Mouse (Mus musculus): ENCODE data around the gene Cpxm1.
"Not testable (repeated sequence)": the region's sequence is repeated elsewhere in the genome, so short reads cannot be mapped to it uniquely, and the experiment has no call there.

Cpxm1 gene

DNA sequence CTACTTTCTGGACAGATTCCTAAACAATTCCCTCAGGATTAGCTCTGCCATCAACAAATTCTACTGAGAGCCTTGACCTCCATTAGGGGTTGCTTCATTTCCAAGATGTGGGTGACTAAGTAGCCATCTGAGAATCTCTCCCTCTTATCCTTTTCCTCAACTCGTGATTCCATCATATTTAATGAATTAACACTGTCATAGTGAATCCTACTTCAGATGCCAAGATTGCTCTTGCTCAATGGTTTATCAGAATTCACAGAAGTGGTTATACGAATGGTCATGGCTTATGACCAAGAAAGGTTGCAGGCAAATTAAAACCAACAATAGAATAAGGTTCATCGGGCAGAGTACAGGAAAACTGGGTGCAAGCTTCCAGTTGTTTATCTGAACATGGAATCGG, 4.5 kb upstream of the Cpxm1 start:
- no peak for DNase-seq

DNA sequence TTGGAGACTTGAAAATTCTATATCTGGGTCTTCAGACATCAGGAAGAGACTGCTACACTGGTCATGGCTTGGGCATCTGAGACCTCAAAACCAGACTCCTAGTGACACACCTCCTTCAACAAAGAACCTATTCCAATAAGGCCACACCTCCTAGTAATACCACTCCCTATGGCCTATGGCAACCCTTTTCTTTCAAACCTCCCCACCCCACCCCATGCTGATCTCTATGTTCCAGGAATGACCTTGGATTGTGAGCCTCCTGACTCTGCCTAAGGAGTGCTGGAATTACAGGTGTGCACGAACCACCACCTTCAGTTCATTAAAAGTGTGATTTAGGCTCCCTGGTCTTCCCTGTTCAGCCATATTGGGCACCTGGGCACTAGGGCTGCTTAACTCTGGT, 2.7 kb upstream of the Cpxm1 start:
- no peak for DNase-seq

DNA sequence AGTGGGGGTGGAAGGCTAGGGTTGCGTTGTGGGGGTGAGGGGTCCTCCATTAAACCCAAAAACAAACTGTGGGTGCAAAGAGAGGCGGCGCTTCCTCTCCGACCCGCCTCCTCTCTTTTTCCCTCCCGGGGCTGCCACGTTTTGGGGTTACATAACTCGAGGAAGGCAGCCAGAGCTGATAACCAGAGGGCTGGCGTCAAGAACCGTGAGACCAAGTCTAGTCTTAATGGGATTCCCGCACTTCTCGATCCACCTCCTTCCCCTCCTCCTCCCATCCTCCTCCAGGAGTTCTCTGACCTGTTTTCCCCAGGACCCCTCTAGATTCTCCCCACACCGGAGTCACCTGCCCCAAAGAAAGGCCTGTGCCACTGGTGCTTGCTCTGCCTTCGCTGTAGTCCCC, 717 bp upstream of the Cpxm1 start:
- DNase-seq: no peak

DNA sequence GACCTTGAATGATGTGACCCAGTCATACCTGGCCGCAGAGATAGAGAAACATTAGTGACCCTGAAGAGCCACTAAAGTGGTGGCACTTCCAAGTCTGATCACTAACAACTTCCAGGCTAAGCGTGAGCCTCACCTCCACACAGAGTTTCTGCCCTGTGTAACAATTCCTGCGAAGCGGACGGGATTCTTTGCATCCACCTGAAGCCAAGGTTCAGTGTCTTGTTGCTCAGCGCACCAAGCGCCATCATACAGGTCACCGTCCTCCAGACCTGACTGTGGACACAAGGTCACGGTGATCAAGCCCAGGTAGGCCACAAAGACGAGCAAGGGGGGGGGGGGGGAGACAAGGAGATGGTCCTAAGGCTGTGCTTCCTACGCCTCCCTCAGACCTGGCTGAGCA, 1.7 kb downstream of the Cpxm1 start:
- DNase-seq: no peak

DNA sequence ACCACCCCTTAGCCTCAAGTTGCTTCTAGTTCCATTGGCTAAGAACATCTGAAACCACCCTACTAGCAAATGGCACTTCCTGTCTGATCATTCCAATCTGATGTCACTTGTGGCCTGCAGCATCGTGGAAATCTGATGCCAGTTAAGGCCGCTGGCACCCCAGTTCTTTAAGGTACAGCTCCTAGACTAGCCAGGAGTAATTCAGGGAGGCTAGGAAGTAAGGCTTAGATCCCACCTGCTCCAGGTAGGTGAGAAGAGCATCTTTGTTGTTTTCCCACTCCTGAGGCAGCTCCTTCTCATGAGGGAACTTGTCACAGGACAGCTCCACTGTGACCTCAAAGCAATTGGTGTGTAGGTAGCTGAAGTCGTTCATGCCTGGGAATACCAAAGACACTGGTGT, 4.5 kb downstream of the Cpxm1 start:
- DNase-seq: no peak

DNA sequence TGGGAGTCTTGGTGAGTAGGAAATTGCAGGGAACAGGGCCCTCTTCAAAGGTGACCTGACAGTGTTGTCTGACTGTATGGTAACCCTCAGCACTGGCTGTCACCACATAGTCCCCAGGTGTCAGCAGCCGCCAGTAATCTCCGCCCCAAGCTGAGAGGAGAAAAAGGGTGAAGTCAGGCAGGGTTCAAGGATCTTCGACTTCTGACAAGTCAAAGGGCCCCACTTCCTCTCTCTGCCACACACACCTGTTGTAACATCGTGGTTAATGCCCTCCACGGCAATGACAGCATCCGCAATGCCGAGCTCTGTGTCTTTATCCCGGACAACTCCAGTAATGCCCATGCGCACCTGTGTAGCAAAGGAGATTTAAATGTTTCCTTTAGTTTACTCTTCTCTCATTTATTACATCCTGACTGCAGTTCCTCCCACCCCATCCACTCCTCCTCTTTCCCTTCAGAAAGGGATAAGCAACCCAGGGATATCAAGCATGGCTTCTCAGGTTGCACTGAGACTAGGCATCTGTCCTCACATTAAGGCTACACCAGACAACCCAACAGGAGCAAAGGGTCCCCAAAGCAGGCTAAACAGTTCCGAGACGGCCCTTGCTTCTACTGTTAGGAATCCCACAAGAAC, 6.3 kb downstream of the Cpxm1 start:
- DNase-seq: peak; percentile 63 to 82

DNA sequence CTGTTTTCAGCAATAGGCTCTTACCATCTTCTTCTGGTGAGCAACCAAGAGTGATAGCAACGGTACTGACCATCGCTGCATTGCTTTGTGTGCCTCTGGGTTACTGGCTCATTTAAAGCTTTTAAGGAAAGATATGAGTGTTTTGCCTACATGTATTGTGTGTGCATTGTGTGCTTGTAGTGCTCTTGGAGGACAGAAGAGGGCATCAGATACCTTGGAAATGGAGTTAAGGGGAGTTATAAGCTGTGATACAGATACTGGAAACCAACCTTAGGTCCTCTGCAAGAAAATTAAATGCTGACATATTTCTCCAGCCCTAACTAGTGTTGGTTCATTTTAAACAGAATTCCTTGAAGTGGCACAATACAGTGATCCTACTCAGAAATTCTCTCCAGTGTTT, 8.6 kb downstream of the Cpxm1 start:
- DNase-seq: no peak

DNA sequence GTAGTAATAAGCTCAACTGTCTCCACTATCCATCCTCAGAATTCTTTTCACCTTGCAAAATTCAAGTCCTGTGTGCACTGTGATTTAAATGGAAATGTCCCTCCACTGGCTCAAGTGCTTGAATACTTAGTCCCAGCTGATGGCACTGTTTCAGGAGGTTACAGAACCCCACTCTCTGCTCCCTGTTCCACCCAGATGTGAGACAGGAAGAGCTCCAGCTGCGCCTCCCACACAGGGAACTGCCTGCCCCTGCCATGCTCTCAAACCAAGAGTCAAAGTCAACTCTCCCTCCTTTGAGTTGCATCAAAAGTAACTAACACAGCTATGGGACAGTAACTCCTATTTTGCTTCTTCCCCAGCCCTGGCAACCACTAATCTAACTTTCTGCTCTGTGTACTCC, 11.2 kb downstream of the Cpxm1 start:
- DNase-seq: no peak

DNA sequence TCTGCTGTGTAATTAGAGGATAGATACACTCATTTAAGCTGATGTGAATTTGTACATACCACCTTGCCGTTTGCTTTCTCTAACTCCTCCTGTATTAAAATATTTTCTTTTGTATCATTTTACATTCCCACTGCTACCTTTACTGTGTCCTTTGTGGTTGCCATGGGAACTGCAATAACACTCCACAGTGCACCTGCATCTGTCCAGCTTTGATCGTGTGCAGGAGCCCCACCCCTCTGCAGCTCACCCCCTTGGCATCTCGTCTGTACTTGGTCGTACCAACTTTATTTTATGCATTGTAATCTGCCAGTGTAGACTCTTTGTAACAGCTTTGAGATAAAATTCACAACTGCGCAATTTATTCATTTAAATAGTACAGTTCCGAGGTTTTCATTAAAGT, 13.5 kb downstream of the Cpxm1 start:
- peak in 1 of 2 experiments; percentile 53 for DNase-seq

DNA sequence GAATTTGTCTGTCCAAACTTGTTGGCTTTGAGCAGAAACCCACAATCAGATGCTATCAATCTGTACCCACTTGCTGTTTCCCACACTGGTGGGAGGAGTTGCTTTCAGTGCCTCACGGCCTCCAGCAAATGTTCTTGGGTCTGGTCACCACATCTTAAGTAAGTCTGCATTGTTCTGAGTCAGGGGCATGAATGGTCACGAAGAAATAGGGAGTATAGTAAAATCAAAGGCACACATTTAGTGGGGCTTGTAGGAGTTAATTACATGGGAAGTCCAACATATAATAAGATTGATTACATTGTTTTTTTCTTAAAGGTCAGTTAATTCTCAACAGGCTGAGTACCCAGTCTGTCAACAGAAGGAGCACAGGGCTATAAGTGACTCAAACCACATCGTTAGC, 14.2 kb downstream of the Cpxm1 start:
- no peak for DNase-seq

DNA sequence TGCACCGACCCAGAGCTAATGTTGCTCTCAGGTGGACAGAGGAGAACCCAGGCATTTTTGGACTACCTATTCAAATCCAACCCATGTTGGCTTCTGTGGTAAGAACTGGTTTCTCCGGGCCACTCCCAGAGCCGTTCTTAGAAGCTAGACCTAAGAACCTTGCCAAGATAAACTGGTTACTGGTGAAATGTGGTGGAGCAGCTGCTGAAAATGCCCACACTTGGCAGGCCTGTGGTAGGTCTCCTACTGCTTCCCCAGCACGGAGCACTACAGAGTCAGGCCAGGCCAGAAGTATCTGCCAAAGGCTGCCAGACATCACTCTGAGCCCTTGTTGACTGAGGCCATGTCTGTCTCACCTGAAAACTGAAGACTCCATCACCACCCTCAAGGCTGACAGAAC, 22.4 kb downstream of the Cpxm1 start:
- no peak for DNase-seq

DNA sequence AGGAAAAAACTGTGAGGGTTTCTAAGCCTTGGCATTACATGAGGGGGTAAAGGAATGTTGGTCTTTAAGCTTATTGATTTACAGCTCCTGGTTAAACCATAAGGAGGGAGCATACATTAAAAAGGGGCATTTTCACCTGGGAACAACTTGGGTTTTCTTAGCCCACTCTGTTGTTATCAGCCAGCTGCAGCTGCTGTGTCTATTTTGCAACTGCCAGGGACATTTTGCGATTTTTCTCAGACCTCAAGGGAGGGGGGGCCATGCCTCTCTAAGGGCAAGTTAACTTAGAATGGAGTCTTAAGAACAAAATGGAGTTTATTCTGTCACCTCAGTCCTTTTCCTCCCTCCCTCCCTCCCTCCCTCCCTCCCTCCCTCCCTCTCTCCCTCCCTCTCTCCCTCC, 24.3 kb downstream of the Cpxm1 start:
- DNase-seq: not testable (repeated sequence)

DNA sequence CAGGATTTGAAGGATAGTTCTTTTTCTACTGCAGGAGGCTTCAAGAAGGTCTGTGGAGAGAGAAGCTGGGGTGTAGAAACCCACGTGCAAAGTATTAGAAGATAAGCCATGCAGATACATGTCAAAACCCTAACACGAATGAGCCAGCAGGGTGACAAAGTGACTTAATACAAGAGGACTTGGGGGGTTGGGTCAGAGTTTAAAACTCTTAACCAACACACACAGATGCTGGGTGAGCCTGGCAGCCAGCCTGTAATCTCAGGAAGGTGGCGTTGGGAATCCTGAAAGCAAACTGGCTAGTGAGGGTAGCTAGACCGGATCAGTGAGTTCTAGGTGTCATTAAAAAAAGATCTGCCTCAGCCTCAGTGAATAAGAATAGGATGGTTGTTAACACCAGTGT, 30.0 kb downstream of the Cpxm1 start:
- DNase-seq: no peak

DNA sequence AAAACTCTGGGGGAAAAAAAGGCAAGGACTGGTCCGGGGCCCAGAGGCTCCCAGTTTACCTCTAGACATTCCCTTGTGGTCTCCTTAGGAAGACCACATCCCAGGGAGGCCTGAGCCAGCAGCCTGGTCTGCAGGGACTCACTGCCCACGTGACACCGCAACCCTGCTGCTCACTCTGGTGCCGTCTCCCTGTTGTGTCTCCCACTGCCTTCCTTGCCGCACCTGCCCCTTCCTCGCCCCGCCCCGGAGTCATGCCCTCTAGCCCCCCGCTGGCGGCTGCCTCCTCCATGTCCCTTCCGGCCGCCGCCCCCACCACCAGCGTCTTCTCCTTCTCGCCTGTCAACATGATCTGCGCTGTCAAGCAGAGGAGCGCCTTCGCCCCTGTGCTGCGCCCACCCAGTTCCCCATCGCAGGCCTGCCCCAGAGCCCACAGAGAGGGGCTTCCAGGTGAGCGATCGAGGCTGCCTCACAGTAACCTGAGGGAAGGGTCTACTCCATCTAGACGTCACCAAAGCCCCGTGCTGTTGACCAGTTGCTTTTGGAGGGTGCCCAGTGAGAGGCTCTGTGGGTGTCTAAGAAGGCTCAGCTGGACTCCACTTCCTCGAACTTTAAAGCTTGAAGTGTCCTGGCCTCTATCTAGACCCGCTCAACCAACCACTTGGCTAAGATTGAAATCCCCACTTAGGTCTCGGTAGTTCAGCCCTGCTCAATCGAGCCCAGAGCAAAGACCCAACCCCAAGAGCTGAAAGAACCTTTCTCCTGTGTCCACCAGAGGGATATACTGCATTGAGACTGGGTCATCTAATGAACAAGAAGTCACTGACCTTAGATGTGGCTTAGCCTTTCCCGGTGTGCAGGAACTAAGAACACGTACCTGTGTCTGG, 31.9 kb downstream of the Cpxm1 start:
- peak; percentile 18 to 44 for DNase-seq

DNA sequence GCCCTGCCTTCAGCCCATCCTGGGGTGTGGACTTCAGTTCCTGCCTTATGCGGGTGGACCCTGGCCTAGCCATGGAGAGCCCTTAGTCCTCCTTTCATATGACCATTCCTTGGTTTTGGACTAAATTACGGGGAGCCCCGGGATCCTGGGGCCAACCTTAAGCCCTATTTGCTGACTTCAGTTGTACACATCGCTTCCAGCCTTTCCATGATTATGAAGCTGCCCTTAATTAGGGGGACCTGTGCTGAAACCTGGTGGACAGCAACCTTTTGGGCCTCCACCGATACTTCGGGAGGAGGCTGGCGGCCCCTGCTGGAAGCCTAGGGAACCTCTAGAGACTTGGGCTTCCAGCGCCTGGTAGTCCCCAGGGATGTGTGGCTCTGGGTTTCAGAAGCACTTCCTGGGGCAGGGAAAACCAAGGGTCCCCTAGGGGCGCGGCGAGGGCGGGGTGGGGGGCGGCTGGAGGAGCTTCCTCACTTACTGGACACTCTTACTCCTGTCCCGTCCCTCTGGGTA, 34.8 kb downstream of the Cpxm1 start:
- DNase-seq: peak; percentile 28 to 35

DNA sequence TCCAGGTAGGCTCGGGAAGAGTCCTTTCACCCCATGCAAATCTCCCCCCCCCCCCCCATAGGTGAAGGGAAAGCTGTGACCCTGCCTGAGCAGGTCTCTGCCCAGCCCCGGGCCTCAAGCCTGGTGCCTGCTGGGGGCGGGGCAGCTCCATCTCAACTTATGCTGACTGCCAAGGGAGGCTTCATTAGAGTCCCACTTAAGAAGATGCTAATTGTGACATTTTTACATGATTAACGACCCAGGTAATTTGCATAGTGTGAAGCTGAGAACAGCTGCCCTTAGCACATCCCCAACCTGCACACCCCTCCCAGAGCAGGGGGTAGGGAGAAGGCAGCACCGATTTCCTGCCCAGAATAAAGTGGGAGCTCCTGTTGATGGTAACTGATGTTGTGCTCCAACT, 38.5 kb downstream of the Cpxm1 start:
- DNase-seq: no peak

DNA sequence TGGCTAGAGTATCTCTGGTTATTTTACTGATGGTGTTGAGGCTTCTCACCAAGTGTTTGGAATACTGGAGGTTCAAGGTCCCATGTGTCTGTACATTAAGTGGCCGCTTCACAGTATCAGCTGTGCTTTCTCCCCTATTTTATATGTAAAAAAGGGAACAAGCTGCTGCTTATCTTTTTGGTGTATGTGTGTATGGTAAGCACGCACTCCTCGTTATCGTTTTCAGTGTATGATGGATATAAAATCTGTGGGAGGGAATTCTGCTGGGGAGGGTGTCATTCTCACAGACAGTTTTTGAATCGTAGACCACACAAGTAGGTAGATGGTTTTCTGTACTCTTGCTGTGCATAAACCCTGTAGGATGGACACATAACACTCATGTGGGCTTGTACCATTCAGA, 39.8 kb downstream of the Cpxm1 start:
- DNase-seq: no peak

DNA sequence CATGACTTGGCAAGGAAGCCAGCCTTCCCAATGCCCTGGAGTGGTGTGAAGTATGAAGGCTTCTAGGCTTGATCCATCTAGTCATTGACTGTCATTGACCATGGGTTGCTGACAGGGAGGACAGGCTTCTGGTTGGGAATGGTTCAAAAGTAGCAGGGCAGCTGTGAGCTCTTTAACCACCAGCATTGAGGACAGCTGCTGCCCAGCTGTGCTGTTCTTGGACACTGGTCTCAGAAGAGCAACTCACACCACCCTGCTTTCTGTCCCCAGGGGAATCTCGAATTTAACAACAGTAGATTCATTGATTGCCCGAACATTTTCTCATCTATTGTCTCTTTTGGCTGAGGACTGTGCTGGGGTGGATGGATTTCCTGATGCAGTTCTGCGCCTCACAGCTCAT, 43.5 kb downstream of the Cpxm1 start:
- DNase-seq: no peak

DNA sequence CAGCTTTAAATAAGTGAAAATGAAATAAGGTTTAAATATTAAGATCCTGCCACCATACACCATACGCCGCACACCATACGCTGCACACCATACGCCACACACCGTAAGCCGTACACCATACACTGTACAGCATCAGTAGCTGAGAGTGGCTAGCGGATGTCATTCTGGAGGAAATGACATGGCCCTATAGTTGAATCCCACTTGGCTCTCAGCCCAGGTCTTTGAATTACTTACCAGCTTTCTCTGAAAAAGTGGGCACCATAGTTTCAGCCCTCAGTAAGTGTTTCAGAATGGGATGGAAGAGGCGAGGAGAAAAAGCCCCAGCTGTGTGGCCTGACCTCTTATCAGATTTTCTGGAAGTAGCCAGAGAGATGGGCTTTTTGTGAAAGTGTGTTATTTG, 44.0 kb downstream of the Cpxm1 start:
- no peak for DNase-seq

DNA sequence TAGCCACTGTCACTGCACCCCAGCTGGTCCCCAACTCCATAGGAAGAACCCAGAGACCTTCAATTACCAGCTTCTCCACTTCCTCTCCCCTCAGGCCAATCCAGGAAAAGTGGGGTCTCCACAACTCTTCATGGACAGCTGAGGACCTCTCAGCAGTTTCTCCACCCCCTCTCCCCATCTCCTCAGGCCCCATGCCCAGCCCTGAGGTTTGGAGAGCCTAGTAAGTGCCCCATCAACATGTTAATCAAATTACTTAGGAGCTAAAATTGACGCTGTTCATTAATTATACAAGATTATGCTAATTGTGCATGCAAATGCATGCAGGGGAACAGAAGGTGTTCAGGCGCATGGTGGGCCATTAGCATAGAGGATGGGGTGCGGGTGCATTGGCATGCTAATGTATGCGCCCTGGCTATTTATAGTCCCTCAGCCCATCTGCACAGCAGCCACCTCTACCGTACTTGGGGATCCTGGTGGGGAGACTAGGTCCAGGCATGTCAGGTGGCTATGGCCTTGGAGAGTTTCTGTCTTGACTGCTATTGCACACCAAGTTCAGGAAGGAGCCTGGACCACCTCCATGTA, 45.5 kb downstream of the Cpxm1 start:
- no peak for DNase-seq

DNA sequence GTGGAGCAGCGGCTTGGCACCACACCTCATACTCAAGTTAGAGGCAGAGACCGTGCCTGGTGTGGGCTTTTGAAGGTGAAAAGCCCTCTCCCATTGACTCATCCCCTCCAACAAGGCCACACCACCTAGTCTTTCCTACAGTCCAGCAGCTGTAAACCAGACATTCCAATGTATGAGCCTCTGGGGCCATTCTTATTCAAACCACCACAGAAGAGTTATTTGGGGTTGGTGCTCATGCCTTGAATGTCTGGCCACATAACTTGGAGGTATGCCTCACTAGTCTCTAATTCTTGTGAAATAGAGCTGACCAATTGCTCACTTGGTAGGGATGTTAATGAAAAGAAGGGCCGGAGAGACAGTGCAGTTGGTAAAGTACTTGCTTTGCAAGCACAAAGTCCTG, 47.0 kb downstream of the Cpxm1 start:
- DNase-seq: no peak

DNA sequence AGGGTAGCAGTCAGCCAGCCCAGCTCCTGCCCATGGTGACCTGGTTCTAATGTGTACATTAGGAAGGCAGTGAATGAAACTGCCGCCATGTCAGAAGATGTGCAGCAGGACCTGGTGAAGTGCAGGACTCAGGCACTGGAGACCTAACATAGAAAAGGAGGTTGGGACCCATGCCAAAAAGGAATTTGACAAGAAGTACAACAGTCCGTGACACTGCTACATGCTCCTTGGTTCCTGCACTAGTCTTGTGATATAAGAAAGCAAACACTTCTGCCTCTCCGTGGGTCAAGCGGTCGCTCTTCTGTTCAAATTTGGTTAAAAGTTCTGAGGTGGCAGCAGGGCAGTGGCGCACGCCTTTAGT, 56.2 kb downstream of the Cpxm1 start:
- no peak for DNase-seq
